Mouse (Mus musculus) liver, postnatal 0 days (tissue): ENCODE measurements at regions not wholly inside any gene's neighbourhood (a gene's known extent, or its start where the extent isn't known, plus 50 kb on each side); places are given as distances from the start of the nearest gene placed in this dataset.

Source experiments
- ATAC-seq: fragments of 200-750 bp; cut with Nextera tagmentation; 2 replicates; pipeline ENCODE4 v1.8.0; 2017; ENCODE audit warnings: mild to moderate bottlenecking, moderate library complexity
- DNase-seq: peaks from one replicate; pipeline ENCODE4 v3.0.0-alpha.2; 2016
- H3K27ac ChIP-seq: fragments of 300-500 bp; sonication (generic); 2 replicates; pipeline ENCODE4 v1.5.1; 2014; ENCODE audit warnings: antibody characterized with exemption, moderate library complexity, mild to moderate bottlenecking, low read depth
- H3K27me3 ChIP-seq: fragments of 300-500 bp; sonication (generic); 2 replicates; pipeline ENCODE4 v1.6.1; 2014; ENCODE audit warnings: low read length, control low read depth, mixed read lengths; ENCODE audit not compliant: insufficient read depth
- H3K36me3 ChIP-seq: fragments of 300-500 bp; sonication (generic); replicated peaks from 2 replicates; pipeline ENCODE4 v1.6.1; 2014; ENCODE audit warnings: mild to moderate bottlenecking, control low read depth, low read length, moderate library complexity, mixed read lengths; ENCODE audit not compliant: insufficient read depth
- H3K4me1 ChIP-seq: fragments of 300-500 bp; sonication (generic); 2 replicates; pipeline ENCODE4 v1.6.1; 2014; ENCODE audit warnings: antibody characterized with exemption, mild to moderate bottlenecking, control low read depth; ENCODE audit not compliant: insufficient read depth
- H3K4me2 ChIP-seq: fragments of 300-500 bp; sonication (generic); 2 replicates; pipeline ENCODE4 v1.6.1; 2014; ENCODE audit warnings: low read depth, mild to moderate bottlenecking, low read length, moderate library complexity, mixed read lengths
- H3K4me3 ChIP-seq: fragments of 300-500 bp; sonication (generic); 2 replicates; pipeline ENCODE4 v1.5.1; 2014; ENCODE audit warnings: low read depth, low read length
- H3K9ac ChIP-seq: fragments of 300-500 bp; sonication (generic); replicated peaks from 2 replicates; pipeline ENCODE4 v1.6.1; 2014; ENCODE audit warnings: mild to moderate bottlenecking, moderate library complexity
- H3K9me3 ChIP-seq: fragments of 300-500 bp; sonication (generic); 2 replicates; pipeline ENCODE4 v1.6.1; 2016; ENCODE audit warnings: mild to moderate bottlenecking, control low read depth, low read length, mixed read lengths
- CTCF ChIP-seq: sonication (generic); IDR thresholded peaks from 2 replicates; pipeline ENCODE4 v1.5.1; 2016; ENCODE audit warnings: antibody characterized with exemption, low read depth
- EP300 ChIP-seq: IDR thresholded peaks from 2 replicates; pipeline ENCODE4 v1.6.1; 2016; ENCODE audit warnings: antibody characterized with exemption, low read depth, mild to moderate bottlenecking
- WGBS: fragments of 180-500 bp; shearing (Covaris S2); extraction: QIAGEN DNeasy Blood & Tissue Kit; methylation state at CpG from one replicate; pipeline ENCODE4 v1.1.7; 2014; ENCODE audit not compliant: insufficient replicate concordance; 5-methylcytosine and 5-hydroxymethylcytosine counted together

DNA sequence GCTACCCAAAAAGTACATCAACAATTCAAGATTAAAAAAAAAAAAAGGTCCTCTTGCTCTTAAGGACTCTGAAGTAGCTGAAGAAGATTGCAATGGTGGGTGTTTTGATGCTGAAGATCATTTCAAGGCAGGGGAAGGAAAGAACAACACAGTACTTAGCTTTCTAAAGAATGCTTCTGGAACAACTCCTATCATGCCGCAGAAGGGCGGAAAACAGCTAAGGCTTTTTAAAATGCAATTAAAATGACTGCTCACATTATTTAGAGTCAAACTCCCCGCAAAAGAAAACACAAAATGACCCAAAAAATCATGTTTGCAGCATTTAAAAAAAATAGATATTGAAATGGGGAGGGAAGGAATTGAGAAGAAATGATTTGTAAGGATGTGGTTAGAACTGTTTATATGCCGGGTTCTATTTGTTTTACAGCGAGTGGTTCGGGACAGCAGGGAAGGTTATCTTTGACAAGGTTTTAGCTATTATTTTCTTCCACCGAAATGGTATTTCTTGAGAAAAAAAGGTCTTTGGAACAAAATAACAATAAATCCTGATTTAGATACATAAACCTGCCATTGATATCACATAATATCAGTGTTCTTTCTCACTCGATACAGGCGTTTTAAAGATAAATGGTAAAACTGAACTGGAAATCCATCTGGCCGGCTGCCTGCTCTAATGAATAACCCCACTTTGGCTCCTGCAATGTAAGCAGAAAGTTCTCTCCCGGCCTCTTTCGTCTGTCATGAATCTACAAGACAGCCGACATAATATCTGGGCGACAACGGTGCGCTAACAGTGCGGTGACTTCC lies 127.6 kb downstream of the Gm10295 start:
- no peak for DNase-seq
- WGBS = 76% methylated on average over 17 of the region's 17 CpGs
- Histone ChIP-seq H3K4me3 (no peak overlapping the region), H3K27ac (no peak overlapping the region), H3K9ac (no peak overlapping the region), H3K4me2 (no peak overlapping the region), H3K9me3 (no peaks in the 10 kb centered on the region), H3K4me1 (no peaks in the 10 kb centered on the region), H3K36me3 (no peaks in the 10 kb centered on the region), H3K27me3 (no peaks in the 10 kb centered on the region)
- no peak for ATAC-seq
- TF ChIP-seq CTCF (no peak), EP300 (no peak)

DNA sequence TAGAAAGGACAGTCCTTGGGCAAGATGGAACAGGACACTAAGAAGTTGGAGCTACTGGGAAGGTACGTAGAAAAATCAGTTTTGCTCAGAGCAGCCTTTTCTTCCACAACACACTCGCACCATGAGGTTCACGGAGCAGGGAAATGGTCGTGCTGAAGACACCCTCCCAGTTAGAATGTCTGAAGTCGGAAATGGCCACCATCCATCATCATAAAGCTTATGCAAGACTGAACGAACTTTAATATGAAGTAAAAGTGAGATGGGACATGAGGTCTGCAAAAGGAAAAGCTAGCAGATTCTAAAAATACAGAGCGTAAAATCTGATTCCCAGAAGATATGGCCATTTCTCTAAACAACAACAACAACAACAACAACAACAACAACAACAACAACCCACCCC lies 133.9 kb downstream of the Gm10295 start:
- no peaks in the 10 kb centered on the region for H3K4me1 ChIP-seq
- H3K4me2 ChIP-seq = no peak overlapping the region
- 80% methylated on average over 7 of the region's 7 CpGs for WGBS
- TF ChIP-seq EP300 (no peak), CTCF (no peak)
- H3K36me3 ChIP-seq = no peaks in the 10 kb centered on the region
- no peak for DNase-seq
- H3K9me3 ChIP-seq = no peaks in the 10 kb centered on the region
- H3K27ac ChIP-seq = no peak overlapping the region
- no peak for ATAC-seq
- H3K27me3 ChIP-seq = no peaks in the 10 kb centered on the region
- no peak overlapping the region for H3K9ac ChIP-seq
- no peak overlapping the region for H3K4me3 ChIP-seq

DNA sequence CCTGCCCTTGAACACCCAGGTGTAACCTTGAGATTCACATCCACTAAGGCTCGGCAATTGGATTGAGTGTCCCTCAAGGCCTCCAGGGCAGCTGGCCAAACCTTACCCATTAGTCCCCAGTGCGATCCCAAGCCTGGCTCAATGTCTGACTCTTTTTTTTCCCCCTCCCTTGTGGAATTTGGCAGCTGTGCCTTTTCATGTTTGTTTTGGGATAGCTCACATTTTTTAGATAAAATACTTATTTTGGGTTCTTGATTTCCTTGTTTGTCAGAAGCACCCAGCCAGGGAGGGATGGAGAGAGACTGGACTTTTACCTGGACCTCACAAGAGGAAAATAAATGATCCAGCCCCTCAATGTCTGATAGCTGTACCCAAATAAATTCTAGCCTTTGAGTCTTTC lies 134.5 kb downstream of the Gm10295 start:
- WGBS = 49% methylated on average over 2 of the region's 2 CpGs
- Histone ChIP-seq H3K9ac (no peak overlapping the region), H3K36me3 (no peaks in the 10 kb centered on the region), H3K27ac (no peak overlapping the region), H3K4me1 (no peaks in the 10 kb centered on the region), H3K27me3 (no peaks in the 10 kb centered on the region), H3K4me2 (no peak overlapping the region), H3K4me3 (no peak overlapping the region), H3K9me3 (no peaks in the 10 kb centered on the region)
- DNase-seq (peak; percentile 19), ATAC-seq (no peak)
- TF ChIP-seq EP300 (no peak), CTCF (no peak)

DNA sequence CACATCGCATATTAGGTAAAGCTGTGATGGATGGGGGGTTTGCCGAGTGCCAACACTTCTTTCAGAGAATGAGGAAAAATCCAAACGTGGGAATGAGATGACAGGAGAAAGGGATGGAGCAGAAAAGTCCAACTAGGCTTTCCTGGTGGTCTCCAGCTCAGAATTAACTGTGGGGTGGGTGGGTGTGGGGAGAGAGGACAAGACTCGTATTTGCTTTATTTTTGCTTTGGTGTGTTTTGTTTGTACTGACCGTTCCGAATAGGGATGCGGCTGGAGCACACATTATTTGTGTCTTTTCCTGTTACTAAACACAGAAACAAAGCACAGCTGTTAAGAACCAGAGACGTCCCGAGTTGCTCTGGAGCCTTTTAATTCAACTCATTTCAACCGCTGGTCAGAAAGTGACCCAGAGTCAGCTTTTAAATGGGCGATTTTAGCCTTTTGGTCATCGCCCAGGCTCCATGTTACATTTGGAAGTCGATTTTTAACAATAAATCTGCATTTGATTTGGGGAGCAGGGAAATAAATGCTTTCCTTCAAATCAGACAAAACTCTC lies 136.7 kb downstream of the Gm10295 start:
- TF ChIP-seq CTCF (no peak), EP300 (no peak)
- H3K4me2 ChIP-seq = no peak overlapping the region
- H3K27ac ChIP-seq = no peak overlapping the region
- H3K27me3 ChIP-seq = no peaks in the 10 kb centered on the region
- DNase-seq (no peak), ATAC-seq (no peak)
- no peaks in the 10 kb centered on the region for H3K36me3 ChIP-seq
- no peaks in the 10 kb centered on the region for H3K4me1 ChIP-seq
- no peak overlapping the region for H3K4me3 ChIP-seq
- H3K9me3 ChIP-seq = no peaks in the 10 kb centered on the region
- H3K9ac ChIP-seq = no peak overlapping the region
- WGBS = 55% methylated on average over 13 of the region's 13 CpGs

DNA sequence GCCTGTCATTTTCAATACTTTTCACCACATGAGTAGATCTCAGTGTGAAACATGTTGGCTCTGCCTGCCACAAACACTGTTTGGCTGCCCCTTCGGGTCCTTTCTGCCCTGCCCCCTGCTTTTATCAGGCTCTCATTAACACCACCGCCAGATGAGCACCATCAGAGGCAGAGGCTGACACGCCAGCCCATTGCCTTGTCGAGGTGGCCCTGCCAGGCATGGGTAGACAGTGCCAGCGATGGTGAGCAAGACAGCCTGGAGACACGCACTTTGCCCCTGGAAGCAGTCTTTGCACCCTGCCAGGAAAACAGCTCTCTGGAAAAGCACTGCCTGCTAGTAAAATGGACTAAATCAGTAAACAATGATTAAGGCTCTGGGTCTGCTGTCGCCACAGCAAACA lies 158.2 kb downstream of the Gm10295 start:
- ATAC-seq (peak; percentile 59), DNase-seq (peak; percentile 29)
- Histone ChIP-seq H3K9ac (no peak overlapping the region), H3K9me3 (no peaks in the 10 kb centered on the region), H3K4me1 (0 out of 2 replicates have a peak, but pooled peaks cover 2% of the 10 kb centered on the region), H3K4me3 (no peak overlapping the region), H3K4me2 (peak overlapping the region; percentile 28; the same call in 1 of the 2 replicates), H3K36me3 (no peaks in the 10 kb centered on the region), H3K27me3 (no peaks in the 10 kb centered on the region), H3K27ac (0 out of 2 replicates have a peak overlapping the region, but pooled peaks have one; percentile 26)
- TF ChIP-seq CTCF (no peak), EP300 (no peak)
- 25% methylated on average over 7 of the region's 7 CpGs for WGBS

DNA sequence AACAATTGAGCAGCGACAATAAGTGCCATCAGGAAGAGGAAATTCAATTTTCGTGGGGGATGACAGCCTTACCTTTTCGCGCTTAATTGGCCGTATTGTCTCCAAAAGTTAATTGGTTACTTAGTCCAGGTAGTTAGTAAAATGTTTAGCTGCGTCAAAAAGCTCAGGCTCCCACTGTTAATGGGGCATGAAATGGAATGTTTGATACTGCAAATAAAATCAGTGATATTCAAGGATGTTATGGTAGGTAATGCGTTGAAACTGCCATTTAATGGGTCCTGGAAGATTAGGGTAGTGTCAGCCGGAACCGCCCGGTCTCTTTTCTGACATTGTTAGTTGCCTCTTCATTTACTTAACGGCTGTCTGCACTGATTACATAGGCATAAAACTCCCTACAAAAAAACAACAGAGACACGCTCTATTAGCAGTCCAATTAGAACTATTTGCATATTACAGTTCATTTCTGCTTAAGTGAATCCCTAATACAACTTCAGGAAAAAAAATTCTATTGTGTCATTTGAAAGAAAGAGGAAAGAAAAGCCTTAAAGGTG lies 161.0 kb downstream of the Gm10295 start:
- Histone ChIP-seq H3K4me3 (no peak overlapping the region), H3K9ac (no peak overlapping the region), H3K4me2 (no peak overlapping the region), H3K9me3 (no peaks in the 10 kb centered on the region), H3K27me3 (no peaks in the 10 kb centered on the region), H3K36me3 (no peaks in the 10 kb centered on the region), H3K4me1 (0 out of 2 replicates have a peak, but pooled peaks cover 2% of the 10 kb centered on the region), H3K27ac (no peak overlapping the region)
- DNase-seq (no peak), ATAC-seq (no peak)
- 80% methylated on average over 12 of the region's 12 CpGs for WGBS
- TF ChIP-seq CTCF = no peak
- TF ChIP-seq EP300 = no peak
